Mouse (Mus musculus) liver, embryonic 13.5 days (tissue): Measurements from ENCODE around the gene Cped1. TPM values are rescaled to one million over a fixed set of nuclear protein-coding genes. Genes with fewer than 3 reads are reported as not detected.
"Not testable (repeated sequence)": the region's sequence is repeated elsewhere in the genome, so short reads cannot be mapped to it uniquely, and the experiment has no call there.

Source experiments
- ATAC-seq: fragments of 200-750 bp; cut with Nextera tagmentation; 2 replicates; pipeline ENCODE4 v1.8.0; 2017; ENCODE audit warnings: low read depth, mild to moderate bottlenecking, moderate number of reproducible peaks, moderate library complexity
- DNase-seq: peaks from one replicate; pipeline ENCODE4 v3.0.0; 2022
- H3K27ac ChIP-seq: fragments of 300-500 bp; sonication (generic); 2 replicates; pipeline ENCODE4 v1.5.1; 2015; ENCODE audit warnings: moderate library complexity, mild to moderate bottlenecking, inconsistent platforms
- H3K27me3 ChIP-seq: fragments of 300-500 bp; sonication (generic); 2 replicates; pipeline ENCODE4 v1.6.1; 2015; ENCODE audit warnings: mild to moderate bottlenecking, inconsistent platforms
- H3K36me3 ChIP-seq: fragments of 300-500 bp; sonication (generic); 2 replicates; pipeline ENCODE4 v1.6.1; 2015; ENCODE audit warnings: mild to moderate bottlenecking, inconsistent platforms
- H3K4me1 ChIP-seq: fragments of 300-500 bp; sonication (generic); replicated peaks from 2 replicates; pipeline ENCODE4 v1.6.1; 2015; ENCODE audit warnings: inconsistent platforms
- H3K4me2 ChIP-seq: fragments of 300-500 bp; sonication (generic); 2 replicates; pipeline ENCODE4 v1.6.1; 2015; ENCODE audit warnings: inconsistent platforms, mild to moderate bottlenecking, moderate library complexity
- H3K4me3 ChIP-seq: fragments of 300-500 bp; sonication (generic); replicated peaks from 2 replicates; pipeline ENCODE4 v1.5.1; 2015; ENCODE audit warnings: mild to moderate bottlenecking, inconsistent platforms
- H3K9ac ChIP-seq: fragments of 300-500 bp; sonication (generic); 2 replicates; pipeline ENCODE4 v1.6.1; 2015; ENCODE audit warnings: mild to moderate bottlenecking, inconsistent platforms
- H3K9me3 ChIP-seq: fragments of 300-500 bp; sonication (generic); replicated peaks from 2 replicates; pipeline ENCODE4 v1.6.1; 2016; ENCODE audit warnings: inconsistent platforms
- WGBS: fragments of 180-500 bp; shearing (Covaris S2); methylation state at CpG from one replicate; pipeline ENCODE4 v1.1.7; 2015; ENCODE audit not compliant: insufficient replicate concordance; 5-methylcytosine and 5-hydroxymethylcytosine counted together
- polyA plus RNA-seq: library from polyadenylated mRNA; unstranded; fragments of >200 nt; fragmentation: Nextera tagmentation; extraction: Ambion mirVana; gene quantifications from 2 replicates; pipeline ENCODE4 v1.2.1, GENCODE M21; 2015

Gene Cped1
- polyA plus RNA-seq, 1 experiment from 2014 or later: 2.2 TPM

DNA sequence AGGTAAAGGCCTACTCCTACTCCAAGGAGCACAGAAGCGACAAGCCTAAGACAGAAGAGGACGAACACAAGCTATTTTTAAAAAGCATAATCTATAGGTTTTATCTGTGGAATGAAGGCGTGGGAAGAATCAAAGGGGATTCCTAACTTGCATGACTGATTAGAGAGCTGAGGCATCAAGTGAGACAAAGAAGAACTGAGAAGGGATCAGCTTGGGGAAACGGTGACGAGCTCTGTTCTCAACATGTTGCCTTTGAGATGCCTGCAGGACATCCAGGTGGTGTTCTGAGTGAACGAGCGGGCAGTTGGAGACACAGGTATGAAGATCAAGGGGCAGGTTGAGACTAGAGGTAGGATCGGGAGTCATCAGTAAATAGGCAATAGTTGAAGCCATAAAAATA, 257.6 kb downstream of the Cped1 start:
- WGBS: 65% methylated on average over 8 of the region's 8 CpGs
- H3K4me1 ChIP-seq: no peaks in the 10 kb centered on the region
- no peak for ATAC-seq

DNA sequence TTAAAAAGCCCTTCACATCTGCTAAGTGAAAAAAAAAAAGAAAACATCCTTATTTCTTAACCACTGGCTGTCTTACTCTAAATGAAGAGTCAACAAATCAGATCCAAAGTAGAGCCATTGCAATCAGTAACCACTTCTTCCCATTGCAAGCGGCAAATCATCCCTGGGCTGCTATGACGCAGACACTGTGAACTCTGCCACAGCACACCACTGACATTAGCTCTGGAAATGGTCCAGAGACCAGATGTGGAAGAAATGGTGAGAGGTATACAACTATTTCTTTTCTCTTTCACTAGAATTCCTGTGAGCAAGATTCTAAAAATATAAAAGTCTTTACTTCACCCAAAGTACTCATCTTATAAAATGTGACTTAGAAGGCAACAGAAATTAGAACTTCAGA, 261.0 kb downstream of the Cped1 start:
- Histone ChIP-seq H3K36me3 (no peaks in the 10 kb centered on the region), H3K9ac (no peak overlapping the region), H3K4me3 (no peak overlapping the region), H3K4me1 (no peaks in the 10 kb centered on the region), H3K27ac (no peak overlapping the region), H3K27me3 (no peaks in the 10 kb centered on the region), H3K4me2 (no peak overlapping the region), H3K9me3 (no peaks in the 10 kb centered on the region)
- WGBS: 79% methylated on average over 2 of the region's 2 CpGs
- ATAC-seq: no peak
- DNase-seq: no peak

More for the DNA sequence above, 257.6 kb downstream of the Cped1 start:
- no peak for DNase-seq
- Histone ChIP-seq H3K27me3 (no peaks in the 10 kb centered on the region), H3K36me3 (no peaks in the 10 kb centered on the region), H3K4me2 (no peak overlapping the region), H3K27ac (no peak overlapping the region), H3K9ac (no peak overlapping the region), H3K4me3 (no peak overlapping the region), H3K9me3 (no peaks in the 10 kb centered on the region)

DNA sequence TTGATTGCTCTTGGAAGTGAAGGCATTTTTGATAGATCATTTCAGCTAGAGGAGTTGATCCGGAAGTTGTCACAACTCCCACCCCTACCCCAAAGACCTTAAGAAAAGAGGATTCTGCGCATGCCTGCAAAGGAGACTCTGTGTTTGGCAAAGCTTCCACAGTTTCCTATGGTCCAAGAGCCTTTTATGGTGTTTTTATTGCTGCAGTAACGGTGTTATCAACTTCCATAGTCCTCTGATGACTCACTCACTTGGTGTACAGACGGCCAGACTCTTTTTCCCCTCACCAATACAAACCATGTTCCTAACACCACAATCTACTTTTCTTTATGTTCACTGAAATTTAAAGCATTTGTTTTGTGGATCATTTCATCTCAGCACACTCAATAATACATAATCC, 273.1 kb downstream of the Cped1 start:
- Histone ChIP-seq H3K9me3 (no peaks in the 10 kb centered on the region), H3K36me3 (no peaks in the 10 kb centered on the region), H3K27ac (no peak overlapping the region), H3K4me3 (no peak overlapping the region), H3K4me1 (no peaks in the 10 kb centered on the region), H3K4me2 (no peak overlapping the region), H3K9ac (no peak overlapping the region), H3K27me3 (no peaks in the 10 kb centered on the region)
- DNase-seq (no peak), ATAC-seq (no peak)
- WGBS: 60% methylated on average over 4 of the region's 4 CpGs

DNA sequence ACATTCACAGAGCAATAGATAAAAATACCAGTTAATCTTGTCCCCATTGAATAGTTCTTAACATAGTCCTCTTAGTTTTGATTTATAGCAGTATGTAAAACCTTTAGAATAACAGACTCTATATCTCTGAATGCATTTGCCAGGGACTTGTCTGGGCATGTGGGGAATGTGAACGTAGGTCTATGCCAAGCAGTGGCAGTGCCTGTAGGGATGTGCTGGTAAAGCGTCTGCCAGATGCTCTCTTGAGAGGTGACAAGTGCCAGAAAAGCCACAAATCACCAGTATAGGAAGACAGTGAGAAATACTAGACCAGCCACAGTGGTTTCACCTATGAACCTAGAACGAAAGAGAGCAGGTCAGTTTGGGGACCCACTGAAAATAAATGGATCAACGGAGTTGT, 276.8 kb downstream of the Cped1 start:
- 51% methylated on average over 4 of the region's 4 CpGs for WGBS

DNA sequence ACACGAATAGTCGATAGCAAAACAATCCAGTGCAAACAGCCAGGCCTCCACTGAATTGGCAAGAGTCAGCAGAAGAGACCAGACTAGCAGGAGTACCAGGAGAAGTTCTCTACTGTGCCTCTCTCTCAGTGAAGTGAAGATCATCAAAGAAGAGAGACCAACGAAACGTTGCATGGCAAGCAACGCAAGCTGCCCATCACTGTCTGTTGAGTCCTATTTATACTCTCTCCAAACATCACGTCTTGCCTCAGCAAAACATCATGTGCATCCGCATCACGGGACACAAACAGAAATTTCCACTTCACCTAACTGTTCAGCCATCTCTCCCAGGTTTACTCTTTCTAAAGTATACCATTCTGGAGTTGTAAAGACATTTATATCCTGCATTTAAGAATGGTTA, 278.4 kb downstream of the Cped1 start:
- not testable (repeated sequence) for H3K4me2 ChIP-seq, H3K27me3 ChIP-seq, H3K27ac ChIP-seq, ATAC-seq, H3K4me3 ChIP-seq, H3K9me3 ChIP-seq, H3K36me3 ChIP-seq, H3K9ac ChIP-seq, H3K4me1 ChIP-seq, DNase-seq
- 69% methylated on average over 8 of the region's 8 CpGs for WGBS

More for the DNA sequence above, 276.8 kb downstream of the Cped1 start:
- H3K4me1 ChIP-seq: no peaks in the 10 kb centered on the region
- no peak overlapping the region for H3K27ac ChIP-seq
- H3K36me3 ChIP-seq: no peaks in the 10 kb centered on the region
- no peaks in the 10 kb centered on the region for H3K9me3 ChIP-seq
- no peak overlapping the region for H3K4me3 ChIP-seq
- no peak overlapping the region for H3K9ac ChIP-seq
- no peaks in the 10 kb centered on the region for H3K27me3 ChIP-seq
- no peak overlapping the region for H3K4me2 ChIP-seq
- ATAC-seq: no peak
- no peak for DNase-seq

DNA sequence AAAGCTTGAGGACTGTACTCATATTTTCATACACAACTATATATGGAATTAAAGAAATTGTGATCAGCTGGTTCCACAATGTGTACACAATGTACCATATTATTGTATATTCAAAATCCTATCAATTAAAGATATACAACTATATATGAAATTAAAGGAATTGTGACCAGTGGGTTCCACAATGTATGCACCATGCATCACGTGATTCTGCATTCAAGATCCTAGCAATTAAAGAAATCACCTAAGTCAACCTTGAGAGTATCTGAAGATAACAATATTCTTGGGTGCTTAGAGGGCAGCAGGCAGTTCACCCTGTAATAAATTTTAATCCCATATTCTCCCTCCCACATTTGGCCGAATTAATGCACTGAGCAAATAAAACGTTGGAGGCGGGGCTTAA, 280.3 kb downstream of the Cped1 start:
- Histone ChIP-seq H3K9me3 (no peaks in the 10 kb centered on the region), H3K27me3 (no peaks in the 10 kb centered on the region), H3K4me3 (no peak overlapping the region), H3K27ac (no peak overlapping the region), H3K36me3 (no peaks in the 10 kb centered on the region), H3K4me2 (no peak overlapping the region), H3K9ac (no peak overlapping the region), H3K4me1 (no peaks in the 10 kb centered on the region)
- DNase-seq (no peak), ATAC-seq (no peak)
- 63% methylated on average over 4 of the region's 4 CpGs for WGBS

DNA sequence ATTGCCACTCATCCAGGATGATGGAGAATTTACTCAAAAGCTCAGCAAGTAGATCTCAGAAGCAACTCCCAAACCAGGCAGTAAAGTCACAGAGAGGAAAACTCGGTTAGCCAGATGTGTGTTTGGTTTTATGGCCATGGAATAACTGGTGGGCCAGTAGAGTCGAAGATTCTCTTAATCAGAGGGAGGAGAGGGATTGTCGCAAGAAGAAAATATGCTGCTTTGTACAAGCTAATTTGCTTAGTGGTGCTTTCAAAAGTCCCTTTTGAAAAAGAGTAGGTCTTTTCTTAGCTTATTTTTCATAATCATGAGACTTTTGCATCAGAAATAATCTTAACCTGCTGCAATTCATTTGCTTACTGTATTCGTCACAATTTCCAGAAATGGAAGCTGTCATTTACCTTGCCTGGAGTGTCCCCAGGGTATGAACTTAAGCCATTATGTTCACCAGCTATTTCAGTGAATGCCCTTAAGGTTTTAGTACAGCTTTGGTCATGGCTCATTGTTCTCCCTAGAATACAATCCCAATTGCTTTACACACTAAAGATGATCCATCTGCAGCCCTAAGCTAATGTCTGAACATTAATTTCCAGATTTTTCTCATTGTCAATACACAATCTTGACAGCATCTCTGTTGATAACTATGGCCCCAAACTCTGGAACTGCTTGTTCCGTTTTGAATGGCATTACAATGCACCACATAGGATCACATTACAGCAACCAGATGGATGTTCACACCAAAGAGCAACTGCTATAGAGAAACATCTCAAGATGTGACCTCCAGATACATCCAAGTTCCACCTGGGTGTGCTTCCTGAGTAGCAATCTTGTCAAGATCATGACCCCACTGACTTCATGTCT, 282.3 kb downstream of the Cped1 start:
- DNase-seq: no peak
- WGBS: 59% methylated on average over 5 of the region's 5 CpGs

DNA sequence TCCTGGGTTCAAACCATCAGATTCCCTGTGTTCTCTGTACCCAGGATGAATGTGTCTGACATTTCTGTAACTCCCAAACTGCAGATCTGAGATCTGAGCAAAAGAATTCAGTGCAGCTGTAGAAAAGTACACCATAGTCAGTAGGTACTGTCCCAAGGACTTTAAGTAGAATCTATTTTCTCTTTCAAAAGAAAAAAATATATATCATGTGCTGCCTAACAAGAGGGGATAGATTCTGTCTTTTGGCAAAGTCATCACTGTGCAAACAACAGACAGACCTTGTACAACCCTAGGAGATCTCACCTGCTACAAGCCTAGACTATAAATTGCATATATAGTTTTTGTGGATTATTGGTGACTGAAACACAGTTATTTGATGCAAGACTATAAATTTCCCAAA, 283.0 kb downstream of the Cped1 start:
- no peaks in the 10 kb centered on the region for H3K4me1 ChIP-seq
- H3K9ac ChIP-seq: no peak overlapping the region
- H3K36me3 ChIP-seq: no peaks in the 10 kb centered on the region
- no peak overlapping the region for H3K27ac ChIP-seq
- H3K9me3 ChIP-seq: no peaks in the 10 kb centered on the region
- no peak overlapping the region for H3K4me3 ChIP-seq
- ATAC-seq (no peak), DNase-seq (no peak)
- no peak overlapping the region for H3K4me2 ChIP-seq
- H3K27me3 ChIP-seq: no peaks in the 10 kb centered on the region

More for the DNA sequence above, 282.3 kb downstream of the Cped1 start:
- Histone ChIP-seq H3K9me3 (no peaks in the 10 kb centered on the region), H3K27ac (no peak overlapping the region), H3K4me1 (no peaks in the 10 kb centered on the region), H3K27me3 (no peaks in the 10 kb centered on the region), H3K4me3 (no peak overlapping the region), H3K9ac (no peak overlapping the region), H3K4me2 (no peak overlapping the region), H3K36me3 (no peaks in the 10 kb centered on the region)
- no peak for ATAC-seq

DNA sequence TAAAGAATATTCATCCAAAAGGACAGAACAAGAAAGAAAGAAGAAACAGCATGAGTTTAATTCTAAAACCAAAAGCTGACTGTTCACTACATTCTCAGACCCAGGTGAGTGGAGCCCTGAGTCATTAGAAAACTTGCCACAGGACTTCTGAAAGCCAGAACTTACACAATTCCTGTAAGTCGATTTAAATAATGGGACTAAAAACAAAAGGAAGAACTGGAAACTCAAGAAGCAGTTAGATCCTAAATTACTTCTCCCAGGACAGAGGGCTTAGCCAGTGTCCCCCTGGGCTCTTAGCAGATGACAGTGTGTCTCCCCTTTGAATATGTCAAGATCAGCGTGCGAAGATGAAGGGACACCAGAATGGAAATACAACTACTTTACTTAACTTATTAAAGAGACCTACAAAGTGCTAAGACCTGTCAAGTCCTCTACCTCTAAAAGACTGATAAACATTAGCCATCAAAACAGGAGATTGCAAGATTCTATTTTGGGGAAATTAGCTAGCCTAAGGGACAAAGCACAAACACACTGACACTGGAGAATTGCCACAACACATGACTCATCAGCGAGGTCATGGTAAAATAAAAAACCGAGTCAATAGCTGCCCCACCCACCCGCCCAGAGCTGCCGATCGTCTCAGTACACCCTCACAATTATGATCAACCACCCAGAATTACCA, 284.3 kb downstream of the Cped1 start:
- Histone ChIP-seq H3K4me1 (no peaks in the 10 kb centered on the region), H3K27me3 (no peaks in the 10 kb centered on the region), H3K4me3 (no peak overlapping the region), H3K9me3 (no peaks in the 10 kb centered on the region), H3K36me3 (no peaks in the 10 kb centered on the region), H3K27ac (no peak overlapping the region), H3K9ac (no peak overlapping the region), H3K4me2 (no peak overlapping the region)
- DNase-seq (no peak), ATAC-seq (no peak)
- 54% methylated on average over 8 of the region's 8 CpGs for WGBS

DNA sequence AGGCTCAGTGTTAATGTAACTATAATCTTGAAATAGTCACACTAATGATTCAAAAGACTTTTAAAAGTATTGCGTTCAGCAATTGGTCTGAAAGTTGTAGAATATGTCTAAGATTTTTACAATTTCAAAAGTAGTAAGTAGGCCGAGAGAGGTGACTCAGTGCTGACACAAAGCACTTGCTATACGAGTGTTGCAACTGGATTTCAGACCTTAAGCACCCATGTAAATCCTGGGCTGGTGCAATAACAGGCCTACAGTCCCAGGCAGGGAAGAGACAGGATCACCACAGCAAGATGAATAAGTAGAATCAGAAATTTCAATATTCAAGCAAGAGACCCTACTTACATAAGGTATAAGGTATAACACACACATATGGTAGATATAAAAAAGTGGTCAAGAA, 292.2 kb downstream of the Cped1 start:
- Histone ChIP-seq H3K36me3 (no peaks in the 10 kb centered on the region), H3K4me3 (no peak overlapping the region), H3K9ac (no peak overlapping the region), H3K9me3 (no peaks in the 10 kb centered on the region), H3K27me3 (no peaks in the 10 kb centered on the region), H3K4me2 (no peak overlapping the region), H3K27ac (no peak overlapping the region), H3K4me1 (no peaks in the 10 kb centered on the region)
- ATAC-seq (no peak), DNase-seq (no peak)
- 64% methylated on average over 3 of the region's 3 CpGs for WGBS

DNA sequence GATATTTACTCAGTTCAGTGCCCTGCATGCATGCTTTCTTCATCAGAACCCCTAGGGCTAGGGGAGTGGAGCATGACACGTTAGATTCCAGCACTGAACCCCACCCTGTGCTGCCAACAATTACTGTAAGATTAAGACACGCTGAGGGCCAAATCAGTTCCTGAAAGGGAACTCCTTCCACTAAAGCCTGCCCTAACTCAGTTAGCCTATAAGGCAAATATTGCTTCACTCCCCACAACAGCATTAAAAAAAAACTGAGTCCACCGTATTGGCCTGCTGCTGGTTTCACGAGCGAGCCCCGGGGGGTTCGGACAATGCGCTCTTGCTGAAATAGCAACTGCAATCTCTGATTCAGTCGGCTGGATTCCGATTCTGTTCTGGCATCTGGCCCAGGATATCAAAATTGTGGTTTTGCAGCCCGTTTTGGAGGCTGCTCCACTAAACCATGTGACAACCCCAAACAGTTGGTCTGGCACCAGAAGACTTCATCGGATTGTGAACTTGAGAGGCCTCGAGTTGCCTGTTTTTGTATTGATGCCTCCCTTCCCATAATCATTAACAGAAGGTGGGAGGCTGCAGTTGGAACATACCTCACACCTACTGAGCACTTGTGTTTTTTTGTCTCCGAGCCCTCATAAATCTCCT, 294.6 kb downstream of the Cped1 start:
- H3K36me3 ChIP-seq: no peaks in the 10 kb centered on the region
- no peaks in the 10 kb centered on the region for H3K27me3 ChIP-seq
- 0 out of 2 replicates have a peak overlapping the region, but pooled peaks have one; percentile 4 for H3K4me2 ChIP-seq
- no peak for DNase-seq
- H3K4me3 ChIP-seq: no peak overlapping the region
- no peak overlapping the region for H3K9ac ChIP-seq
- WGBS: 63% methylated on average over 14 of the region's 14 CpGs
- no peaks in the 10 kb centered on the region for H3K9me3 ChIP-seq
- no peak overlapping the region for H3K27ac ChIP-seq
- no peaks in the 10 kb centered on the region for H3K4me1 ChIP-seq
- no peak for ATAC-seq
